Mouse (Mus musculus) ovary, adult 18-20 months (tissue): ENCODE results near the gene Ank2.

Source experiments
- DNase-seq: peaks from one replicate; pipeline ENCODE4 v3.0.0; 2022; ENCODE audit warnings: low spot score, mixed read lengths

Gene Ank2

GRCm38 (mm10) chr3:127019109-127019508 lies 480.0 kb downstream of the Ank2 start:
- DNase-seq, result no peak

GRCm38 (mm10) chr3:127017523-127017922 lies 481.6 kb downstream of the Ank2 start:
- no peak for DNase-seq

DNA sequence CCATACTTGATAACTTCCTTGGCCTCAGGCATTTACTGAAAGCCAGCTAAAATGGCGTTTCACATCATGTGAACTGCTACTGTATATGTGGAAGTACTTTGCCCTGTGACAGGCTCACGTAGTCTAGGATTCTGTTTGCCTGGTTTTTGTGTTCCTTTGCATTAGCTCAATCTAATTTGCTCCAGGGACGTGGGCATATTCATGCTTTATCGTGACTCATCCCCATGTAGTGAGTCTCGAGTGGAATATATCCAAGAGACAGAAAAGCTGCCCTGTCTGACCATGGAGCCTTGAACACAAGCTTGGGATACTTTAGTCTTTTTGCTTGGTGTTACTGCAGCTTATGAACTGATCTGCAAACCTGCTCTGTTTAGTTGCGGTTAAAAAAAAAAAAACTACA lies 483.6 kb downstream of the Ank2 start:
- DNase-seq, result no peak

- no peak for DNase-seq
Measured at GRCm38 (mm10) chr3:127015175-127015574, 484.0 kb downstream of the Ank2 start.

DNA sequence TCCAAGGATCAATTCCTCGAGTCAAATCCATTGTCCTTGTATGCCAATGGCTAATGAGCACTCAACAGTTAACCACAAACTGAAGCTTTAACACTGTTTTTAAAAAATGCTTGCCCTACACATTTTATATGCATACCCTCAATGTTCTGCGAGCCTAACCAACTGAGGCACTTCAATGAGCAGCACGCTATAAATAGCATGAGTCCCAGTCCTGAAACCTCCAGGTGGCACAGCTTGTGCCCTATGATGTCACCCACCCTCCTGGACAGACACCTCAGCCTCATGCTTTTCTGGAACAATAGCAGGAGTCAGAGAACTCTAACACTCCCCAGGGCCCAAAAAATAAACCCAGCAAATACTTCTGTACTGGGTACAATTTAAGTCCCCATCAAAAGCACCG lies 485.2 kb downstream of the Ank2 start:
- no peak for DNase-seq

GRCm38 (mm10) chr3:127012525-127012924 lies 486.6 kb downstream of the Ank2 start:
- no peak for DNase-seq

GRCm38 (mm10) chr3:127005898-127006673 lies 493.1 kb downstream of the Ank2 start:
- no peak for DNase-seq

DNA sequence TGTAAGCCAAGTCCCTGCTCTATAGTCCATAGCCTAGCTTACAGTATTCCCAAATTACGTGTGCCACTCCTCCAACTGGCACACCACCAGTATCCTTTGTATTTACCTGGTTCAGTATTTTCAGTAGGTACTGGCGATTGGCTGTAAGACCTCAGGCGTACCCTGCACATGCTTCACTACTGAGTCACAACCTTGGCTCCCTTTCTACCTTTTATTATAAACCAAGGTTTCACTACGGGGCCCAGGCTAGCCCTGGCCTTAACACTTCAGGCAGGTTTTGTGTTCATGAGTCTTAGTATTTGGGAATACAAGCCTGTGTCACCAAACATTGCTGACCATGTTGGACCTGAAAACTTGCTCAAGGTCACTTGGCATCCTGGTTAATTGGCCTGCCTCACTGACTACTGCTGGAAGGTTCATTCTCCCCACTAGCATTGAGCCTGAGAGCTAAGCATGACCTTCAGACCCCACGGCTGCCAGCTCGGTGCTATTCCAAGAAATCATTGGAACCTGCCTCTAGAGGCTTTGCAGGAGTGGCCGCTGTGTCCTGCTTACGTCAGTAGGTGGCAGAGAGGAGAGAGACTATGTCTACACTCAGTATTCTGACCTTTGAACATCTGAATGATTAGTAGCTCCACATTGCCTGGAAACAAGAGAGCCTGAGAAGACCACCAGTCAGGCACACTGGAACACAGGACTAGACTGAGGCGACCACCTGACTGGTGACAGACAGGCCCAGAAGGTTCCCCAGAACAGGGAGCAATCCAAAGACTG lies 494.1 kb downstream of the Ank2 start:
- no peak for DNase-seq

GRCm38 (mm10) chr3:127003946-127004345 lies 495.2 kb downstream of the Ank2 start:
- no peak for DNase-seq

- no peak for DNase-seq
Measured at GRCm38 (mm10) chr3:126998742-126999112, 500.4 kb downstream of the Ank2 start.

DNA sequence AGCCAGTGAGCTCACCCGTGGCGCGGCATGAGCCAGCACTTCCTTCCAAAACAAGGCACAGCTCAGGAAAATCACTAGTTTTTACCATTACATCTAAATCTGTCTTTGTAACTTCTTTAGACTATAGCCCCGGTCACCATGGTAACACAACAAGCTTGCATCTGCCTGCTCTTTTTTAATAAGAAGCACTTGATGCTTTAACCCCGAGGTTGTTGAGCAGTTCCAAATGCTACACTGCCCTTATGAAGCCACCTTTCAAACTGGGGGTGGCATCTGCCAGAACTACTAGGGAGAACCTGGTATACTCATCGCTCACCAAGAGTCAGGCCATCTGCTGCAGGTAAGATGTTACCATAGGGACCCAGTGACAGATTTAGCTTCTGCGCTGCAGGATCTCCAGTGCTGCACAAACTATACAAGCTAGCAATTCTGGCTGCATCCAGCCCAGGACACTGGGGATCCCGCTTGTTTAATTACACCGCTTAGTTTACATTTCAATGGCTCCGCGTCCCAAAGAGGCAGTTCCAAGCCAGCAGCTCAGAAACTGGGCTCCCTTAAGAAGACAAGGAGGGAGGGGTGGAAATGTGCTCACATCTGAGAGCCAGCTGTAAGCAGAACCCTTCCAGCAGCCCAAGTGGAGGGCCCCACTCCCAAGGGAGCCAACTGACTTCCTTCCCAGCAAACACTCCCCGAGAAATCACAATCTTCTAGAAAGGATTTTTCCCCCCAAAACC lies 501.0 kb downstream of the Ank2 start:
- no peak for DNase-seq

- DNase-seq, result no peak
Measured at GRCm38 (mm10) chr3:126997391-126998007, 501.7 kb downstream of the Ank2 start.

- no peak for DNase-seq
Measured at GRCm38 (mm10) chr3:126996721-126997120, 502.4 kb downstream of the Ank2 start.

- DNase-seq, result no peak
Measured at GRCm38 (mm10) chr3:126995970-126996369, 503.2 kb downstream of the Ank2 start.

DNA sequence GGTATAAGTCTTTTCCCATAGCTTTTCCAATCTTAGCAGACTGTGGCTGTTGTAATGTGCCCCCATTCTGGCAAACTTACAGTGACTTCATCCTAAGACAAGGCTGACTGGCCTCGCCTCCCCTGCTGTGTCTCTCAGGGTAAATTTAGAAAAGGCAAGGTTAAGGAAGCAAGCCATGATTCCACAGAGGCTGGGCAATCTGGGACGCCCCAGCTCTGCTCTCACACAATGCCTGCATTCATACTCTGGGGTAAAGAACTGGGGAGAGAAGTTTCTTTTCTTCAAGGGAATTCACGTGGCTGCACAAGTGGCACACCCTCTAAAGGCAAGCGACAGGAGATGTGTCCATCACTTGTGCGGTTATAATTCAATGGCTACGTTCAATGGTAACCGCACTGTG lies 505.0 kb downstream of the Ank2 start:
- DNase-seq, result no peak

GRCm38 (mm10) chr3:126989936-126990335 lies 509.2 kb downstream of the Ank2 start:
- DNase-seq, result no peak

GRCm38 (mm10) chr3:126986687-126987086 lies 512.5 kb downstream of the Ank2 start:
- no peak for DNase-seq

- no peak for DNase-seq
Measured at GRCm38 (mm10) chr3:126982814-126983213, 516.3 kb downstream of the Ank2 start.

DNA sequence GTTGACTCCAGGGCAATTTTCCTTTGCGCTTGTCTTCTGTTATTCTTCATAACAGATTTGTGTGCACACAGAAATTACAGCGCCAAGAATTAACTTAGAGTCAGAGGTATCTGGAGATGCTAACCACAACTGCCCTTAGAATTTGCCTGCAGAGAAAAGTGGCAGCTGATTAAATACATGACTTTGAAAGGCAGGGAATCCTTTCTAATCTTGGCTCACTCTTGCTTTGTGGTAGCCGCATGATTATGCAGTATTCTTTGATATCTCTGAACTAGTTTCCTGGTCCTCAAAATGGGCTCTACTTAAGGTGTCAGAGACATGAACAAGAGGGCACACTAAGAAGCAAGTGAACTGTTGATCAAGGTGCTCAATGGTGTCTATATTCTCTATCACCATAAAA lies 518.0 kb downstream of the Ank2 start:
- no peak for DNase-seq

GRCm38 (mm10) chr3:126979635-126980034 lies 519.5 kb downstream of the Ank2 start:
- DNase-seq, result no peak

DNA sequence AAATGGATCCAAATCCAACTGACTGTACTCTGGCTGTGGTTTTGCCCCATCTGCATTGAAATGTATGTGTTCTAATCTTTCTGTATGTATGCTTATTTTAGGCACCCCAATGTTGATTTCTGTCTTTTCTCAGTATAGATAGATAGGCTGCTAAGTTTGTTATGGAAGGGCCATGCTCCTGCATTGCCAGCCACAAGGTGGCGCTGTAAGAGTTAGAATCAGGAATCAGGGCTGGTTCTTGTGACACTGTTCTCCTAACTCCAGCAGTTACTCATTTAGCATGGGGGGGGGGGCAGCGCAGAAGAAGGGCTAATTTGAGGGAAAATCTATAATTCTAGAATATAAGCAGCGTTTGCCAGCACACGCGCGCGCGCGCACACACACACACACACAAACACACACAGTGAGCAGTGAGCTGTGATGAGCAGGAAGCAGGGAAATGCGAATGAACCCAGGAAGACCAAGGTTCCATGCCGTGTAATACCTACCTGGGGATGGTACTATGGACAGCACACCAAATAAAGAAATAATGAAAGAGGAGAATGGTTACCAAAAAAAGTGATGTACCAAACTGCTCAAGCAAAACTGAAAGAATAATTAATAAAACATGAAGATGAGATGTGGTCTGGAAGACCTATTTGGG lies 520.3 kb downstream of the Ank2 start:
- no peak for DNase-seq

DNA sequence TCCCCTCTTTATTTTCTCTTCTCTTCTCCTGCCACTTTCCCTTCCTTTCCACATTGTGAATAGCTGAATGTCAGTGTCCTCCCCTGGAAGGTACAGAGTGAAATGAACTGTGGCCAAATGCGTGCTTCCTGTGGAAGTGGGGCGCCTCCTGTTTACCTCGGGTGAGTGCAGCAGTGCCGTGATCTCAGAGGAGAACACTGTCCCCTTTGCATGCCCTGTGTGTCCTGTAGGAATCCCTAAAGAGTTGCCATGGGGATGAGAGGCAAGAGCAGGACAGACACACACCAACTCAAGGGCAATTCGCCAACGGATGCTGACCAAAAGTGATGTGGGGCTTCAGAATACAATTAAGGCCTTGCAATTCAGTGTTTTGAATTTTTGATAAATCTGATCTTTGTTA lies 521.8 kb downstream of the Ank2 start:
- no peak for DNase-seq
